Mouse (Mus musculus): ENCODE measurements around the gene Cpz.
A peak's percentile ranks its signal among the peaks of the same experiment; 100 is the strongest.

The Cpz gene

GRCm38 (mm10) chr5:35524381-35524780 lies 1.1 kb downstream of the Cpz start:
- no peak for DNase-seq

GRCm38 (mm10) chr5:35523735-35524134 lies 1.8 kb downstream of the Cpz start:
- DNase-seq: peak; percentile 86

GRCm38 (mm10) chr5:35516781-35517180 lies 8.7 kb downstream of the Cpz start:
- no peak for DNase-seq

- peak; percentile 83 for DNase-seq
These were observed 14.9 kb downstream of the Cpz start for GRCm38 (mm10) chr5:35510589-35510988.

GRCm38 (mm10) chr5:35505016-35505415 lies 20.5 kb downstream of the Cpz start:
- DNase-seq: no peak

- no peak for DNase-seq
These were observed 28.2 kb downstream of the Cpz start for GRCm38 (mm10) chr5:35497344-35497743.

- peak; percentile 46 for DNase-seq
These were observed 29.5 kb downstream of the Cpz start for GRCm38 (mm10) chr5:35495989-35496388.

GRCm38 (mm10) chr5:35494773-35495390 lies 30.6 kb downstream of the Cpz start:
- DNase-seq: peak; percentile 31

- peak; percentile 40 for DNase-seq
These were observed 31.7 kb downstream of the Cpz start for GRCm38 (mm10) chr5:35493770-35494169.

- DNase-seq: peak; percentile 56
These were observed 46.0 kb downstream of the Cpz start for GRCm38 (mm10) chr5:35479521-35479920.

- DNase-seq: peak; percentile 35
These were observed 50.3 kb downstream of the Cpz start for GRCm38 (mm10) chr5:35475236-35475635.

- DNase-seq: peak; percentile 43
These were observed 54.5 kb downstream of the Cpz start for GRCm38 (mm10) chr5:35470885-35471528.

GRCm38 (mm10) chr5:35465966-35466635 lies 59.4 kb downstream of the Cpz start:
- DNase-seq: peak; percentile 66

- DNase-seq: peak; percentile 31
These were observed 63.4 kb downstream of the Cpz start for GRCm38 (mm10) chr5:35462081-35462480.

- no peak for DNase-seq
These were observed 65.7 kb downstream of the Cpz start for GRCm38 (mm10) chr5:35459760-35460159.

- no peak for DNase-seq
These were observed 67.2 kb downstream of the Cpz start for GRCm38 (mm10) chr5:35458267-35458666.

- DNase-seq: no peak
These were observed 68.1 kb downstream of the Cpz start for GRCm38 (mm10) chr5:35457364-35457763.

- peak; percentile 58 for DNase-seq
These were observed 71.2 kb downstream of the Cpz start for GRCm38 (mm10) chr5:35454187-35454800.

Measured in embryo, embryonic 11 days (tissue).